In the genomic region with DNA sequence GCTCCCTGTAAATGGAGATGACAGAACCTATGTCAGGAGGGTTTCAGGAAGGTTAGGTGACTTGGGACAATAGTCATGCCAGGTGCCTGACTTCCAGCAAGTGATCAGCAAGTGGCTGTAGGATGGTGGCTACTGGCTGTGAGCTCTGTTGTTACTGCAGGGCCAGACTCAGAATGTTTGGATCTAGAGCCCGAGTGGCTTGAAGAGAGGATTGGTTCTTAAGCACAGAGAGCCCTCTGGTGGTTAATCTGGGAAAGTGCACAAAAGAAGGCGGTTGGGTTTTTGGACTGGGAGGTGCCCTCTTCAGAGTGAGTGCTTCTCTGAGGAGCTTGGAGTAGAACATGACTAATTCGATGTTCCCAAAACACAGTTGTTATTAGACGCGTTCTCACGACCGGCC, we compare ENCODE assay signal across 8 mouse cellular contexts. TPM values are rescaled to one million over a fixed set of nuclear protein-coding genes. Genes with fewer than 3 reads are reported as not detected.
DNase-seq lines count a peak whose midpoint lies in the region; ATAC-seq and TF ChIP-seq lines count a peak whose summit lies in the region.

No protein-coding gene starts in this region.

- H3K27me3 ChIP-seq in liver, embryonic 11.5 days (replicated peaks; ENCODE audit: control insufficient read depth, insufficient read depth, low read length) = no peaks in the 10 kb centered on the region; the same call in 1 of the 2 replicates

- no peak for ATAC-seq in liver, embryonic 11.5 days (replicated peaks; ENCODE audit: low FRiP score)

- DNase-seq in liver = peak; percentile 45
- DNase-seq in liver, embryonic 11.5 days (ENCODE audit: low spot score) = no peak
- peak; percentile 68 for DNase-seq in brain, embryonic 14.5 days (ENCODE audit: low read depth)
- DNase-seq in forelimb bud, embryonic 11.5 days (ENCODE audit: low read depth, low spot score) = peak; percentile 69
- DNase-seq in kidney, adult 11 months = peak; percentile 79
- DNase-seq in left cerebral cortex, postnatal 14 days (ENCODE audit: low spot score in 2 of 2) = peak; percentile 87 to 88
- DNase-seq in naive thymus-derived CD4-positive, alpha-beta T cell, adult 2 months (ENCODE audit: low read depth) = peak; percentile 85
- DNase-seq in testis, postnatal 10 days (ENCODE audit: low spot score) = peak; percentile 66

- no peaks in the 10 kb centered on the region for H3K4me1 ChIP-seq in liver, embryonic 11.5 days (replicated peaks; ENCODE audit: control insufficient read depth, insufficient read depth, low read length)

- H3K9me3 ChIP-seq in liver, embryonic 11.5 days (ENCODE audit: control insufficient read depth, low read length) = no peaks in the 10 kb centered on the region

- H3K4me2 ChIP-seq in liver, embryonic 11.5 days = no peak overlapping the region

- 64% methylated on average over 7 of the region's 7 CpGs for WGBS in liver, embryonic 11.5 days

- TF ChIP-seq POLR2A in brain, embryonic 14.5 days (IDR thresholded peaks at IDR 0.05; ENCODE audit: borderline replicate concordance, extremely low read depth, insufficient read depth, insufficient read length, poor library complexity, severe bottlenecking) = no peak

- peak; percentile 62; the same call in 1 of the 2 replicates for TF ChIP-seq CTCF in brain, embryonic 14.5 days (IDR thresholded peaks at IDR 0.05; ENCODE audit: borderline replicate concordance, extremely low read depth, insufficient read depth, insufficient read length)

- no peak overlapping the region for H3K27ac ChIP-seq in liver, embryonic 11.5 days (ENCODE audit: low read depth, low read length)

- H3K9ac ChIP-seq in liver, embryonic 11.5 days (ENCODE audit: low read depth, low read length) = no peak overlapping the region

- H3K36me3 ChIP-seq in liver, embryonic 11.5 days (ENCODE audit: control insufficient read depth, insufficient read depth, low read length) = no peaks in the 10 kb centered on the region

- no peak overlapping the region for H3K4me3 ChIP-seq in liver, embryonic 11.5 days (ENCODE audit: low read depth, low read length)

- intact Hi-C loops in left cerebral cortex, postnatal 14 days (cut with DNase I) = no loop called here

RNA-seq across cellular contexts. Expression of gene Slc36a1, which starts 36.4 kb away (rescaled TPM):
- 2.0 and 2.9 TPM in 2 replicates for polyA plus RNA-seq in liver, embryonic 11.5 days (2014; fragmentation: Nextera tagmentation; extraction: Ambion mirVana)
- polyA plus RNA-seq in brain, embryonic 14.5 days (2012; rRNA removed) = 13.7 and 22.1 TPM in 2 replicates
- total RNA-seq in left cerebral cortex, postnatal 14 days (2021) = 10 to 100 TPM; 71.8 to 77.3 TPM

RNA-seq across cellular contexts. Expression of gene Slc36a2, which starts 55.7 kb away (rescaled TPM):
- 5.5 and 5.8 TPM in 2 replicates for polyA plus RNA-seq in liver, embryonic 11.5 days (2014; fragmentation: Nextera tagmentation; extraction: Ambion mirVana)
- 0.09 and 0.85 TPM in 2 replicates for polyA plus RNA-seq in brain, embryonic 14.5 days (2012; rRNA removed)
- total RNA-seq in left cerebral cortex, postnatal 14 days (2021) = under 1 TPM; 0.26 to 0.42 TPM
